In the genomic region with DNA sequence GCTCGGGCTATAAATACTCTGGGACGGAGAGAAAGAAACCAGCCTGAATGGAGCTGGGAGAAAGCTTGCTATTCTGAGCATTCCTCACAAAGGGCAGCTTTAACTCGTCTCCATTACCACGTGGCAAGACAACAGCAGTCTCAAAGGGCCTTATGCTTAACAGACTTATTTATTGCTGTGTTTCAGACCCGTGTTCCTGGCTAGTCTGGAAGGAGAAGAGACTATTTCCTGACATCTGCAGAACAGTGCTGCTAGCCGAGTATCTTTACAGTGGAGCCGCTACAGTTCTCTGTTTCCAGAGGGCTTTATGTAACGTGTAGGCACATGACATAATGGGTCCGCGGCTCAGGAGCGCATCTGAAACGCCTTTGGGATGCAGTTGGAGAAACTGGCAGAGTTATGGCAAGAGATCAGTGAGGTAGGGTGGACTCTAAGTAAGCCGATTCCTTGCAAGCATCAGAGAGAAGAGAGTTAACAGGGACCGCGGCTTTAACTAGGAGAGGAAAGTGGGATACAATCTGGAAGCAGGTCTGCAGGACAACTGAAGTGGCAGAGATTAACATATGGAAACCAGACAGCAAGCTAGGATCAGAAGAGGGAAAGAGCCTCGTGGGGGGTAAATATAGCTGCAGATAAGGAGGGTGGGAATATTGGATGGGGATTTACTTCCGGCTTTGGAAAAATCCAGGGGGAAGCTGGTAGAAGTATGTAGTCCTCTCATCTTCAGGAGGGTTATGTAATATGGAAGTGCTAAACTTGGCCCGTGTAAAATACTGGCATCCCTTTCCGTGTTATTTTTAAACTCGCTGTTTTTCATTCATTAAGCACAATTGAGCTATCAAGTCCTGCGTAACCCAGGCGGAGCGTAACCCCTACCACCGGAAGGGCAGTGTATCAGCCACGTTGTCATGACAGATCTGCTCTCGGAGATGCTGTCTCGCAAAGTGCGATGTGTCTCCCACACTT, we compare ENCODE assay signal across 8 mouse cellular contexts.
DNase-seq lines count a peak whose midpoint lies in the region; ATAC-seq lines count a peak whose summit lies in the region.

No protein-coding gene starts in this region.

- 0 out of 2 replicates have a peak overlapping the region, but pooled peaks have one; percentile 41 for H3K27ac ChIP-seq in hindbrain, embryonic 13.5 days
- H3K27ac ChIP-seq in hindbrain, embryonic 12.5 days: no peak overlapping the region
- H3K27ac ChIP-seq in forebrain, embryonic 14.5 days (ENCODE audit: low read depth, low read length): no peak overlapping the region
- H3K27ac ChIP-seq in hindbrain, embryonic 14.5 days: no peak overlapping the region
- no peak overlapping the region for H3K27ac ChIP-seq in neural tube, embryonic 12.5 days

- H3K4me3 ChIP-seq in hindbrain, embryonic 13.5 days: no peak overlapping the region
- no peak overlapping the region for H3K4me3 ChIP-seq in hindbrain, embryonic 12.5 days
- H3K4me3 ChIP-seq in forebrain, embryonic 14.5 days (ENCODE audit: low read depth, low read length): no peak overlapping the region
- no peak overlapping the region for H3K4me3 ChIP-seq in hindbrain, embryonic 14.5 days (replicated peaks; ENCODE audit: low read length)
- H3K4me3 ChIP-seq in neural tube, embryonic 12.5 days: no peak overlapping the region

- 0 out of 2 replicates have a peak, but pooled peaks have one; percentile 17 for ATAC-seq in hindbrain, embryonic 13.5 days (ENCODE audit: low FRiP score)
- ATAC-seq in hindbrain, embryonic 12.5 days (ENCODE audit: low FRiP score): no peak
- ATAC-seq in forebrain, embryonic 14.5 days: peak; percentile 32; the same call in 1 of the 2 replicates
- ATAC-seq in hindbrain, embryonic 14.5 days (ENCODE audit: low FRiP score): no peak
- peak; percentile 87 for ATAC-seq in neural tube, embryonic 12.5 days (ENCODE audit: low FRiP score, low read depth)
- no peak for ATAC-seq in inflammation-experienced regulatory T-cells, adult 6 months

- peaks cover 10% of the 10 kb centered on the region for H3K4me1 ChIP-seq in hindbrain, embryonic 13.5 days (replicated peaks)
- H3K4me1 ChIP-seq in hindbrain, embryonic 12.5 days: 0 out of 2 replicates have a peak, but pooled peaks cover 10% of the 10 kb centered on the region
- peaks cover 4% of the 10 kb centered on the region; the same call in 1 of the 2 replicates for H3K4me1 ChIP-seq in forebrain, embryonic 14.5 days (ENCODE audit: control insufficient read depth, insufficient read depth, low read length)
- H3K4me1 ChIP-seq in hindbrain, embryonic 14.5 days (replicated peaks; ENCODE audit: control insufficient read depth, insufficient read depth, low read length): no peaks in the 10 kb centered on the region
- H3K4me1 ChIP-seq in neural tube, embryonic 12.5 days: peaks cover 13% of the 10 kb centered on the region

- H3K9me3 ChIP-seq in hindbrain, embryonic 13.5 days: no peaks in the 10 kb centered on the region
- H3K9me3 ChIP-seq in hindbrain, embryonic 12.5 days (replicated peaks): no peaks in the 10 kb centered on the region
- no peaks in the 10 kb centered on the region for H3K9me3 ChIP-seq in forebrain, embryonic 14.5 days (replicated peaks; ENCODE audit: control insufficient read depth, low read length)
- no peaks in the 10 kb centered on the region for H3K9me3 ChIP-seq in hindbrain, embryonic 14.5 days (ENCODE audit: control insufficient read depth, low read length)
- H3K9me3 ChIP-seq in neural tube, embryonic 12.5 days: no peaks in the 10 kb centered on the region

- H3K9ac ChIP-seq in hindbrain, embryonic 13.5 days: no peak overlapping the region
- no peak overlapping the region for H3K9ac ChIP-seq in hindbrain, embryonic 12.5 days
- H3K9ac ChIP-seq in forebrain, embryonic 14.5 days (ENCODE audit: low read length): no peak overlapping the region
- H3K9ac ChIP-seq in hindbrain, embryonic 14.5 days: no peak overlapping the region
- H3K9ac ChIP-seq in neural tube, embryonic 12.5 days: no peak overlapping the region

- 64% methylated on average over 28 of the region's 28 CpGs for WGBS in hindbrain, embryonic 13.5 days
- WGBS in hindbrain, embryonic 12.5 days: 68% methylated on average over 28 of the region's 28 CpGs
- WGBS in forebrain, embryonic 14.5 days: 62% methylated on average over 28 of the region's 28 CpGs
- 66% methylated on average over 28 of the region's 28 CpGs for WGBS in hindbrain, embryonic 14.5 days
- WGBS in neural tube, embryonic 12.5 days: 57% methylated on average over 28 of the region's 28 CpGs

- no peak overlapping the region for H3K4me2 ChIP-seq in hindbrain, embryonic 13.5 days
- no peak overlapping the region for H3K4me2 ChIP-seq in hindbrain, embryonic 12.5 days (replicated peaks)
- no peak overlapping the region for H3K4me2 ChIP-seq in forebrain, embryonic 14.5 days (ENCODE audit: low read length)
- H3K4me2 ChIP-seq in hindbrain, embryonic 14.5 days (replicated peaks): no peak overlapping the region; the same call in 1 of the 2 replicates
- peak overlapping the region; percentile 34 for H3K4me2 ChIP-seq in neural tube, embryonic 12.5 days (replicated peaks)

- peak; percentile 46 for DNase-seq in forebrain, embryonic 14.5 days (ENCODE audit: low spot score)
- peak; percentile 36 for DNase-seq in hindbrain, embryonic 14.5 days (ENCODE audit: low spot score)
- peak; percentile 18 to 40 for DNase-seq in layer of hippocampus, postnatal 25 days (ENCODE audit: extremely low spot score in 1 of 2, low spot score in 1 of 2)
- DNase-seq in cerebellum, adult 18-20 months: no peak

- no peaks in the 10 kb centered on the region for H3K36me3 ChIP-seq in hindbrain, embryonic 13.5 days
- H3K36me3 ChIP-seq in hindbrain, embryonic 12.5 days: no peaks in the 10 kb centered on the region
- no peaks in the 10 kb centered on the region for H3K36me3 ChIP-seq in forebrain, embryonic 14.5 days (ENCODE audit: control insufficient read depth, insufficient read depth, low read length)
- no peaks in the 10 kb centered on the region for H3K36me3 ChIP-seq in hindbrain, embryonic 14.5 days (replicated peaks; ENCODE audit: control insufficient read depth, insufficient read depth)
- no peaks in the 10 kb centered on the region for H3K36me3 ChIP-seq in neural tube, embryonic 12.5 days

- no peaks in the 10 kb centered on the region for H3K27me3 ChIP-seq in hindbrain, embryonic 13.5 days
- no peaks in the 10 kb centered on the region for H3K27me3 ChIP-seq in hindbrain, embryonic 12.5 days
- H3K27me3 ChIP-seq in forebrain, embryonic 14.5 days (replicated peaks; ENCODE audit: control insufficient read depth, insufficient read depth, low read length): no peaks in the 10 kb centered on the region
- H3K27me3 ChIP-seq in hindbrain, embryonic 14.5 days (ENCODE audit: control insufficient read depth, insufficient read depth, low read length): no peaks in the 10 kb centered on the region
- H3K27me3 ChIP-seq in neural tube, embryonic 12.5 days (replicated peaks): no peaks in the 10 kb centered on the region

Comparison
In these comparisons a context has a peak if more than half of its experiments do, and no peak if none do; other contexts are left out.
1. ATAC-seq: peak in hindbrain, embryonic 13.5 days (single experiment), forebrain, embryonic 14.5 days (single experiment) and neural tube, embryonic 12.5 days (single experiment); none in hindbrain, embryonic 12.5 days (single experiment), hindbrain, embryonic 14.5 days (single experiment) and inflammation-experienced regulatory T-cells, adult 6 months (single experiment).
2. DNase-seq: peak in forebrain, embryonic 14.5 days (single experiment), hindbrain, embryonic 14.5 days (single experiment) and layer of hippocampus, postnatal 25 days (2 of 2); none in cerebellum, adult 18-20 months (0 of 2).